Mouse (Mus musculus): ENCODE results near the gene Lrrc46. TPM values are rescaled to one million over a fixed set of nuclear protein-coding genes. Genes with fewer than 3 reads are reported as not detected.

Gene Lrrc46
- polyA plus RNA-seq, 1 experiment from 2014 or later, result 4.8 TPM

GRCm38 (mm10) chr11:96995836-96996772 lies 45.1 kb downstream of the Lrrc46 start:
- H3K36me3 ChIP-seq, result no peaks in the 10 kb centered on the region
- H3K27ac ChIP-seq, result no peak overlapping the region
- no peak for ATAC-seq (ENCODE audit: low FRiP score)
- peaks cover 19% of the 10 kb centered on the region for H3K4me1 ChIP-seq
- no peak overlapping the region for H3K4me2 ChIP-seq (replicated peaks)
- H3K9ac ChIP-seq, result no peak overlapping the region
- H3K4me3 ChIP-seq, result no peak overlapping the region
- H3K27me3 ChIP-seq, result peaks cover 34% of the 10 kb centered on the region
- 73% methylated on average over 15 of the region's 15 CpGs for WGBS
- no peaks in the 10 kb centered on the region for H3K9me3 ChIP-seq (replicated peaks)

- H3K36me3 ChIP-seq, result no peaks in the 10 kb centered on the region
- H3K4me3 ChIP-seq, result no peak overlapping the region
- no peak overlapping the region for H3K4me2 ChIP-seq (replicated peaks)
- no peak overlapping the region for H3K27ac ChIP-seq
- no peaks in the 10 kb centered on the region for H3K9me3 ChIP-seq (replicated peaks)
- H3K9ac ChIP-seq, result no peak overlapping the region
- peaks cover 33% of the 10 kb centered on the region; the same call in 1 of the 2 replicates for H3K27me3 ChIP-seq
- H3K4me1 ChIP-seq, result peaks cover 19% of the 10 kb centered on the region
- 14% methylated on average over 5 of the region's 5 CpGs for WGBS
- ATAC-seq (ENCODE audit: low FRiP score), result no peak
These were observed 46.2 kb downstream of the Lrrc46 start for GRCm38 (mm10) chr11:96995031-96995430.

GRCm38 (mm10) chr11:96992722-96993311 lies 48.4 kb downstream of the Lrrc46 start:
- H3K27me3 ChIP-seq, result peaks cover 28% of the 10 kb centered on the region
- no peaks in the 10 kb centered on the region for H3K36me3 ChIP-seq
- H3K27ac ChIP-seq, result no peak overlapping the region
- no peak overlapping the region for H3K4me2 ChIP-seq (replicated peaks)
- ATAC-seq (ENCODE audit: low FRiP score), result no peak
- peaks cover 26% of the 10 kb centered on the region for H3K4me1 ChIP-seq
- H3K9ac ChIP-seq, result no peak overlapping the region
- no peak overlapping the region for H3K4me3 ChIP-seq
- WGBS, result 47% methylated on average over 8 of the region's 8 CpGs
- no peaks in the 10 kb centered on the region for H3K9me3 ChIP-seq (replicated peaks)

GRCm38 (mm10) chr11:96991501-96991900 lies 49.7 kb downstream of the Lrrc46 start:
- Histone ChIP-seq H3K4me2 (replicated peaks) (no peak overlapping the region), H3K9me3 (replicated peaks) (no peaks in the 10 kb centered on the region), H3K4me3 (no peak overlapping the region), H3K4me1 (peaks cover 21% of the 10 kb centered on the region), H3K27me3 (peaks cover 31% of the 10 kb centered on the region), H3K9ac (no peak overlapping the region), H3K27ac (no peak overlapping the region), H3K36me3 (no peaks in the 10 kb centered on the region)
- ATAC-seq (ENCODE audit: low FRiP score), result no peak
- 77% methylated on average over 5 of the region's 5 CpGs for WGBS

GRCm38 (mm10) chr11:96987873-96988655 lies 53.1 kb downstream of the Lrrc46 start:
- Histone ChIP-seq H3K36me3 (no peaks in the 10 kb centered on the region), H3K9me3 (replicated peaks) (no peaks in the 10 kb centered on the region), H3K27ac (no peak overlapping the region; the same call in 1 of the 2 replicates), H3K9ac (peak overlapping the region; percentile 27; the same call in 1 of the 2 replicates), H3K4me3 (peak overlapping the region; percentile 31), H3K4me2 (replicated peaks) (peak overlapping the region; percentile 55), H3K4me1 (peaks cover 13% of the 10 kb centered on the region), H3K27me3 (peaks cover 61% of the 10 kb centered on the region)
- 9% methylated on average over 31 of the region's 31 CpGs for WGBS
- peak; percentile 58 for ATAC-seq (ENCODE audit: low FRiP score)

GRCm38 (mm10) chr11:96986463-96986862 lies 54.7 kb downstream of the Lrrc46 start:
- ATAC-seq (ENCODE audit: low FRiP score), result no peak
- no peak overlapping the region for H3K9ac ChIP-seq
- H3K4me1 ChIP-seq, result peaks cover 17% of the 10 kb centered on the region
- H3K27ac ChIP-seq, result no peak overlapping the region
- WGBS, result 49% methylated on average over 3 of the region's 3 CpGs
- no peaks in the 10 kb centered on the region for H3K9me3 ChIP-seq (replicated peaks)
- H3K4me2 ChIP-seq (replicated peaks), result no peak overlapping the region
- no peaks in the 10 kb centered on the region for H3K36me3 ChIP-seq
- H3K4me3 ChIP-seq, result no peak overlapping the region
- H3K27me3 ChIP-seq, result peaks cover 58% of the 10 kb centered on the region

GRCm38 (mm10) chr11:96984903-96985302 lies 56.3 kb downstream of the Lrrc46 start:
- H3K36me3 ChIP-seq, result no peaks in the 10 kb centered on the region
- WGBS, result 28% methylated on average over 4 of the region's 4 CpGs
- no peaks in the 10 kb centered on the region for H3K9me3 ChIP-seq (replicated peaks)
- H3K9ac ChIP-seq, result peak overlapping the region; percentile 8; the same call in 1 of the 2 replicates
- H3K4me3 ChIP-seq, result no peak overlapping the region
- peaks cover 18% of the 10 kb centered on the region for H3K4me1 ChIP-seq
- no peak overlapping the region for H3K4me2 ChIP-seq (replicated peaks)
- H3K27ac ChIP-seq, result no peak overlapping the region
- peaks cover 55% of the 10 kb centered on the region for H3K27me3 ChIP-seq
- no peak for ATAC-seq (ENCODE audit: low FRiP score)

Small RNA genes lying within 50 kb of the gene (microRNA-seq; reads per million reads assigned to microRNA genes)
- 1.1 reads per million for gene Mir8103

Other genes with a start within 250 kb of the Lrrc46 start
- 82.8 and 88.2 TPM in 2 replicates for gene Nfe2l1, start 211.4 kb downstream of the Lrrc46 start, polyA plus RNA-seq (2016; fragmentation: Nextera tagmentation; extraction: Ambion mirVana)
- 56.5 and 60.7 TPM in 2 replicates for gene Copz2, start 191.5 kb downstream of the Lrrc46 start, polyA plus RNA-seq (2016; fragmentation: Nextera tagmentation; extraction: Ambion mirVana)
- 98.8 and 98.9 TPM in 2 replicates for gene Cdk5rap3, start 124.9 kb downstream of the Lrrc46 start, polyA plus RNA-seq (2016; fragmentation: Nextera tagmentation; extraction: Ambion mirVana)
- gene Prr15l, start 113.3 kb downstream of the Lrrc46 start, polyA plus RNA-seq (2016; fragmentation: Nextera tagmentation; extraction: Ambion mirVana), result 0.53 and 1.5 TPM in 2 replicates
- gene Pnpo, start 97.4 kb downstream of the Lrrc46 start, polyA plus RNA-seq (2016; fragmentation: Nextera tagmentation; extraction: Ambion mirVana), result 21.5 and 22.5 TPM in 2 replicates
- 19.0 and 20.8 TPM in 2 replicates for gene Sp2, start 58.4 kb downstream of the Lrrc46 start, polyA plus RNA-seq (2016; fragmentation: Nextera tagmentation; extraction: Ambion mirVana)
- gene Sp6, start 28.0 kb downstream of the Lrrc46 start, polyA plus RNA-seq (2016; fragmentation: Nextera tagmentation; extraction: Ambion mirVana), result 0.26 and 0.46 TPM in 2 replicates
- 21.2 and 23.9 TPM in 2 replicates for gene Scrn2, start 11.5 kb downstream of the Lrrc46 start, polyA plus RNA-seq (2016; fragmentation: Nextera tagmentation; extraction: Ambion mirVana)
- gene Mrpl10, start 153 bp upstream of the Lrrc46 start, polyA plus RNA-seq (2016; fragmentation: Nextera tagmentation; extraction: Ambion mirVana), result 64.8 and 70.1 TPM in 2 replicates
- 9.1 and 11.9 TPM in 2 replicates for gene Osbpl7, start 9.2 kb upstream of the Lrrc46 start, polyA plus RNA-seq (2016; fragmentation: Nextera tagmentation; extraction: Ambion mirVana)
- gene Tbx21, start 73.9 kb upstream of the Lrrc46 start, polyA plus RNA-seq (2016; fragmentation: Nextera tagmentation; extraction: Ambion mirVana), result 0.10 TPM in 1 of 2 replicates, not detected in the other
- gene Tbkbp1, start 110.1 kb upstream of the Lrrc46 start, polyA plus RNA-seq (2016; fragmentation: Nextera tagmentation; extraction: Ambion mirVana), result 10.1 and 10.5 TPM in 2 replicates
- 53.9 and 57.8 TPM in 2 replicates for gene Kpnb1, start 146.5 kb upstream of the Lrrc46 start, polyA plus RNA-seq (2016; fragmentation: Nextera tagmentation; extraction: Ambion mirVana)
- 119 and 133 TPM in 2 replicates for gene Npepps, start 239.2 kb upstream of the Lrrc46 start, polyA plus RNA-seq (2016; fragmentation: Nextera tagmentation; extraction: Ambion mirVana)